Mouse (Mus musculus): ENCODE results near the gene Gm9639. TPM values are rescaled to one million over a fixed set of nuclear protein-coding genes. Genes with fewer than 3 reads are reported as not detected.
A peak's percentile ranks its signal among the peaks of the same experiment; 100 is the strongest.
"Not testable (repeated sequence)": the region's sequence is repeated elsewhere in the genome, so short reads cannot be mapped to it uniquely, and the experiment has no call there.

The Gm9639 gene
- polyA plus RNA-seq, 1 experiment from 2014 or later: not detected

GRCm38 (mm10) chr10:77815514-77815913 is 20.6 kb upstream of the Gm9639 start:
- no peaks in the 10 kb centered on the region for H3K36me3 ChIP-seq (ENCODE audit: control insufficient read depth, insufficient read depth, low read length)
- no peak for ATAC-seq (ENCODE audit: low FRiP score, low TSS enrichment)
- no peaks in the 10 kb centered on the region for H3K9me3 ChIP-seq (ENCODE audit: control insufficient read depth, low read length)
- H3K27ac ChIP-seq (replicated peaks): no peak overlapping the region
- 30% methylated on average over 5 of the region's 5 CpGs for WGBS
- H3K9ac ChIP-seq (ENCODE audit: low read length): no peak overlapping the region
- no peaks in the 10 kb centered on the region for H3K4me1 ChIP-seq (replicated peaks; ENCODE audit: control insufficient read depth, insufficient read depth)
- H3K4me3 ChIP-seq (ENCODE audit: low read depth, low read length): no peak overlapping the region
- TF ChIP-seq CTCF (IDR thresholded peaks at IDR 0.05; ENCODE audit: low read depth): peak; percentile 68
- no peak for TF ChIP-seq EP300 (optimal IDR thresholded peaks at IDR 0.05)
- peak; percentile 26 for DNase-seq (ENCODE audit: low spot score)
- no peaks in the 10 kb centered on the region for H3K27me3 ChIP-seq (ENCODE audit: control insufficient read depth, insufficient read depth, low read length)
- no peak overlapping the region for H3K4me2 ChIP-seq (replicated peaks; ENCODE audit: low read depth)

- Histone ChIP-seq H3K9ac (ENCODE audit: low read length) (no peak within 1 kb of the TSS), H3K27ac (replicated peaks) (no peak within 1 kb of the TSS), H3K9me3 (ENCODE audit: control insufficient read depth, low read length) (no peaks in the 10 kb centered on the region), H3K36me3 (ENCODE audit: control insufficient read depth, insufficient read depth, low read length) (no peaks in the 10 kb centered on the region), H3K4me3 (ENCODE audit: low read depth, low read length) (no peak within 1 kb of the TSS), H3K4me1 (replicated peaks; ENCODE audit: control insufficient read depth, insufficient read depth) (no peaks in the 10 kb centered on the region), H3K27me3 (ENCODE audit: control insufficient read depth, insufficient read depth, low read length) (no peaks in the 10 kb centered on the region), H3K4me2 (replicated peaks; ENCODE audit: low read depth) (no peak within 1 kb of the TSS)
- TF ChIP-seq CTCF (IDR thresholded peaks at IDR 0.05; ENCODE audit: low read depth): no peak
- TF ChIP-seq EP300 (optimal IDR thresholded peaks at IDR 0.05): no peak
- ATAC-seq (ENCODE audit: low FRiP score, low TSS enrichment): no peak
- 41% methylated on average over 4 of the region's 4 CpGs for WGBS
- DNase-seq (ENCODE audit: low spot score): no peak
Observed at GRCm38 (mm10) chr10:77814382-77814781, 19.5 kb upstream of the Gm9639 start, which contains the start of gene Gm2696. TSS of gene Gm2696 (plus strand) at chr10:77814682.

- Histone ChIP-seq H3K9me3 (ENCODE audit: control insufficient read depth, low read length) (no peaks in the 10 kb centered on the region), H3K4me1 (replicated peaks; ENCODE audit: control insufficient read depth, insufficient read depth) (no peaks in the 10 kb centered on the region), H3K27ac (replicated peaks) (no peak within 1 kb of the TSS), H3K4me3 (ENCODE audit: low read depth, low read length) (no peak within 1 kb of the TSS), H3K9ac (ENCODE audit: low read length) (no peak within 1 kb of the TSS), H3K4me2 (replicated peaks; ENCODE audit: low read depth) (no peak within 1 kb of the TSS), H3K36me3 (ENCODE audit: control insufficient read depth, insufficient read depth, low read length) (no peaks in the 10 kb centered on the region), H3K27me3 (ENCODE audit: control insufficient read depth, insufficient read depth, low read length) (no peaks in the 10 kb centered on the region)
- DNase-seq (ENCODE audit: low spot score): no peak
- WGBS: 49% methylated on average over 5 of the region's 5 CpGs
- no peak for ATAC-seq (ENCODE audit: low FRiP score, low TSS enrichment)
- TF ChIP-seq CTCF (IDR thresholded peaks at IDR 0.05; ENCODE audit: low read depth) (no peak), EP300 (optimal IDR thresholded peaks at IDR 0.05) (no peak)
Observed at GRCm38 (mm10) chr10:77811743-77812142, 16.9 kb upstream of the Gm9639 start, which contains the start of gene Gm9507. TSS of gene Gm9507 (minus strand) at chr10:77811843.

DNA sequence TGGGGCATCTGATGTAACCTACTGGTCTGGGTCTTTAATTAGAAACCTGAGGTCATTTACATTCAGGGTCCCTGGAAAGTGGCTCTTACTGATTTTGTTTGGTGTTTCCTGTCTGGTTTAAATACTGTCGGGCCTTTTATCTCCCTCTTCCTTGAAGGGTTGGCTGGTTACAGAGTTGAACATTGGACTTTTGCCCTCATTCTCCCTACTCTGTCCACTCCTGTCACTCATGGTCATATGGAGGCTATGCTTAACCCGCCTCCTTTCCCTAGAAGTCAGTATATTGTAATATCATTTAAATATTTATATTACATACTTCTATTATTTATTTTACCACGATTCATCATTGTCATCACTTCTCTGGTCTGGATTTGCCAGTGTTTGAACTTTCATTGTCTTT is 9.2 kb upstream of the Gm9639 start:
- no peaks in the 10 kb centered on the region for H3K4me1 ChIP-seq (replicated peaks; ENCODE audit: control insufficient read depth, insufficient read depth)
- H3K4me2 ChIP-seq (replicated peaks; ENCODE audit: low read depth): no peak overlapping the region
- WGBS: 19% methylated on average over 3 of the region's 3 CpGs
- no peak overlapping the region for H3K9ac ChIP-seq (ENCODE audit: low read length)
- H3K9me3 ChIP-seq (ENCODE audit: control insufficient read depth, low read length): no peaks in the 10 kb centered on the region
- H3K27ac ChIP-seq (replicated peaks): no peak overlapping the region
- no peak overlapping the region for H3K4me3 ChIP-seq (ENCODE audit: low read depth, low read length)
- no peak for DNase-seq (ENCODE audit: low spot score)
- no peaks in the 10 kb centered on the region for H3K36me3 ChIP-seq (ENCODE audit: control insufficient read depth, insufficient read depth, low read length)
- TF ChIP-seq CTCF (IDR thresholded peaks at IDR 0.05; ENCODE audit: low read depth): no peak
- TF ChIP-seq EP300 (optimal IDR thresholded peaks at IDR 0.05): no peak
- ATAC-seq (ENCODE audit: low FRiP score, low TSS enrichment): peak; percentile 73
- H3K27me3 ChIP-seq (ENCODE audit: control insufficient read depth, insufficient read depth, low read length): no peaks in the 10 kb centered on the region

DNA sequence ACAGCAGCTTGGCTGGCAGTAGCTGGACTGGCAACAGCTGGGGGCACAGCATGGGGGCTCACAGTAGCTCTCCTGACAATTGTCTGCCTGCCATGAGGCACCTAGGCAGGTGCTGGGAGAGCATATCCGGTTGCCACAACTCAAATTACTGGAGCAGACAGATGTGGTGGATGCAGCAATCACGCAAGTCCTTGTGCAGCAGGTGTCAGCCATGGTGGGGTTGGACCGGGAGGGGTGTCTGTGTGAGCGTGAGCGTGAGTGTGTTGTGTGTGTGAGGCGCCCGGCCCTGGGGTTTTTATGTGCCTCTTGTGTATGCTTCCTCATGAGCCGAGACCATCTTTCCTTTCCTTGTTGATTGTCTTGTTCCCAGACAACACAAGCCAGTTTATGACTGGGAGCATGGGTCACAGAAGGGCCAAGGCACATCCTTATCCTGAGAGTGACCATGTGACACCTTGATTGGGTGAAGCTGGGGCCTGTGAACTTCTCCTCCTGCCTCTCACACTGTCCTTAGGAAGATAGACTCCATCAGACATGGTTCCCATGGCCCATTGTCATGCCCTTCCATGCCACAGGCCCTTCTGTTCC is 4.1 kb upstream of the Gm9639 start, which contains the start of gene Gm19668:
Gm19668 (minus strand) TSS at position 213 of the 588 bp plus-strand sequence.
- Histone ChIP-seq H3K27ac (replicated peaks) (no peak within 1 kb of the TSS), H3K27me3 (ENCODE audit: control insufficient read depth, insufficient read depth, low read length) (no peaks in the 10 kb centered on the region), H3K36me3 (ENCODE audit: control insufficient read depth, insufficient read depth, low read length) (no peaks in the 10 kb centered on the region), H3K9ac (ENCODE audit: low read length) (no peak within 1 kb of the TSS), H3K4me3 (ENCODE audit: low read depth, low read length) (no peak within 1 kb of the TSS), H3K4me1 (replicated peaks; ENCODE audit: control insufficient read depth, insufficient read depth) (no peaks in the 10 kb centered on the region), H3K4me2 (replicated peaks; ENCODE audit: low read depth) (no peak within 1 kb of the TSS), H3K9me3 (ENCODE audit: control insufficient read depth, low read length) (no peaks in the 10 kb centered on the region)
- DNase-seq (ENCODE audit: low spot score) (no peak), ATAC-seq (ENCODE audit: low FRiP score, low TSS enrichment) (no peak)
- TF ChIP-seq EP300 (optimal IDR thresholded peaks at IDR 0.05) (no peak), CTCF (IDR thresholded peaks at IDR 0.05; ENCODE audit: low read depth) (no peak)
- 69% methylated on average over 8 of the region's 8 CpGs for WGBS

DNA sequence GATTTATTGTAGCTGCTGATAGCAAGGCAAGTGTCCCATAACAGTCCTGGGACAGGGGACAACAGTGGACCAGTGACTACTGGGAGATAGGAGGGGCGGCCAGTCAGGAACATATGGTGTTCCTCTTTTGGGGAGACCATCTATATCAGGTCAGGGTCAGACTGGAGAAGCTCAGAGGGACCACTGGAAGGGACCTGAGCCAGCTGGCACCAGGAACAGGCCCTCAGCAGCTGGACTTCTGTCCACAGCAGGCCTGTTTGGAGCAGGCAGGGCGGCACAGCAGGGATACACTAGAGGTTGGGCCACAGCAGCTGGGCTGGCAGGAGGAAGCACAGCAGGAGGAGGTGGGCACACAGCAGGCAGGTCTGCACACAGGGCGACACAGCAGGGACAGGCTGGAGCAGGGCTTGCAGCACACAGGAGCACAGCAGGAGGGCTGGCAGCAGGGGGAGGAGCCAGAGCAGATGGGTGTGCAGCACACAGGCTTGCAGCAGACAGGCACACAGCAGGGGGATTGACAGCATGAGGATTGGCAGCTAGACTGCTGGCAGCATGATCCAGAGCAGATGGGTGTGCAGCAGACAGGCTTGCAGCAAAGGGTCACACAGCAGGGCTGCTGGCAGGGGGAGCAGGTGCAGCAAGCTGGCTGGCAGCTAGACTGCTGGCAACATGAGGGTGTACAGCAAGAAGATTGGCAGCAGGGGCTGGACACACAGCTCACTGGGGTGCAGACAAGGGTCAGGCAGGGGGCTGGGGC is 3.5 kb upstream of the Gm9639 start:
- 60% methylated on average over 2 of the region's 3 CpGs for WGBS
- H3K27ac ChIP-seq (replicated peaks): not testable (repeated sequence)

More for the DNA sequence above, 3.5 kb upstream of the Gm9639 start:
- not testable (repeated sequence) for H3K4me2 ChIP-seq (replicated peaks; ENCODE audit: low read depth); H3K4me3 ChIP-seq (ENCODE audit: low read depth, low read length); H3K9me3 ChIP-seq (ENCODE audit: control insufficient read depth, low read length); ATAC-seq (ENCODE audit: low FRiP score, low TSS enrichment); H3K36me3 ChIP-seq (ENCODE audit: control insufficient read depth, insufficient read depth, low read length); H3K4me1 ChIP-seq (replicated peaks; ENCODE audit: control insufficient read depth, insufficient read depth); H3K9ac ChIP-seq (ENCODE audit: low read length); DNase-seq (ENCODE audit: low spot score); H3K27me3 ChIP-seq (ENCODE audit: control insufficient read depth, insufficient read depth, low read length)

Data from stomach, postnatal 0 days (tissue).